Mouse (Mus musculus) forebrain, embryonic 13.5 days (tissue): ENCODE measurements around the gene Syne3. TPM values are rescaled to one million over a fixed set of nuclear protein-coding genes. Genes with fewer than 3 reads are reported as not detected.

Source experiments
- ATAC-seq: fragments of 200-750 bp; cut with Nextera tagmentation; 2 replicates; pipeline ENCODE4 v1.8.0; 2017
- H3K27ac ChIP-seq: fragments of 300-500 bp; sonication (generic); 2 replicates; pipeline ENCODE4 v1.5.1; 2015; ENCODE audit warnings: inconsistent platforms, mild to moderate bottlenecking, moderate library complexity
- H3K27me3 ChIP-seq: fragments of 300-500 bp; sonication (generic); 2 replicates; pipeline ENCODE4 v1.6.1; 2015; ENCODE audit warnings: mild to moderate bottlenecking, inconsistent platforms
- H3K36me3 ChIP-seq: fragments of 300-500 bp; sonication (generic); 2 replicates; pipeline ENCODE4 v1.6.1; 2015; ENCODE audit warnings: mild to moderate bottlenecking, inconsistent platforms; ENCODE audit not compliant: poor library complexity, severe bottlenecking
- H3K4me1 ChIP-seq: fragments of 300-500 bp; sonication (generic); 2 replicates; pipeline ENCODE4 v1.6.1; 2015; ENCODE audit warnings: inconsistent platforms
- H3K4me2 ChIP-seq: fragments of 300-500 bp; sonication (generic); 2 replicates; pipeline ENCODE4 v1.6.1; 2015; ENCODE audit warnings: inconsistent platforms, mild to moderate bottlenecking, moderate library complexity
- H3K4me3 ChIP-seq: fragments of 300-500 bp; sonication (generic); 2 replicates; pipeline ENCODE4 v1.5.1; 2015; ENCODE audit warnings: mild to moderate bottlenecking, inconsistent platforms
- H3K9ac ChIP-seq: fragments of 300-500 bp; sonication (generic); 2 replicates; pipeline ENCODE4 v1.6.1; 2015; ENCODE audit warnings: mild to moderate bottlenecking, inconsistent platforms
- H3K9me3 ChIP-seq: fragments of 300-500 bp; sonication (generic); replicated peaks from 2 replicates; pipeline ENCODE4 v1.6.1; 2016; ENCODE audit warnings: inconsistent platforms
- WGBS: fragments of 180-500 bp; shearing (Covaris S2); methylation state at CpG from one replicate; pipeline ENCODE4 v1.1.7; 2015; 5-methylcytosine and 5-hydroxymethylcytosine counted together
- polyA plus RNA-seq: library from polyadenylated mRNA; unstranded; fragments of >200 nt; fragmentation: Nextera tagmentation; extraction: Ambion mirVana; gene quantifications from 2 replicates; pipeline ENCODE4 v1.2.1, GENCODE M21; 2015

The Syne3 gene
- polyA plus RNA-seq, 1 experiment from 2014 or later: 0.12 TPM

DNA sequence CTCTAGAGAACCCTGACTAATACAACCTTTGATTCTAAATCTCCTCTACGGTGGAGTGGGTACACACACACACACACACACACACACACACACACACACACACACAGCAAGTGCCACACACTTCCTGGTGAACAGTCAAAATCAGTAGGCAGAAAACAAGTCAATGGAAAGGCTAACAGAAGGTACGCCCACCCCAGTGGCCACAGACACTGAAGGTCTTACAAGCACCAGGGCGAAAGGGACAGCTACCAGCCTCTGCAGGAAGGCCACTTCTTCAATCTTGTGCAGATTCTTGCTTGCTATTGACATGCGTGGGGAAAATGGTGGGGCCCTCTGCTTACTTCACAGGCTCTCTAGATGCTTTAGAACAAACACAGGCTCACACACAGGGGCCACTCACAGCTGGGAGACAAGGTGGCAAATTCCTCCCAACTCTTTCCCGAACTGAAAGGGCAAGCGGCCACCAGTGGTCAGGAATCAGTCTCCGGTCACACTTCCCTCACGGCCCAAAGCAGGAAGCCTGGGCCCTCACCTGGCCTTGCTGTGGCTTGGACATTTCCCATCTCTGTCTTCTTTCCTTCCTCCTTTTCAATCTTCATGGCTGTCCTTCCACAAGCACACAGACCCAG is 11.9 kb upstream of the Syne3 start:
- Histone ChIP-seq H3K9ac (no peak overlapping the region), H3K4me3 (no peak overlapping the region), H3K4me2 (no peak overlapping the region), H3K27ac (no peak overlapping the region), H3K9me3 (peaks cover 18% of the 10 kb centered on the region), H3K27me3 (no peaks in the 10 kb centered on the region), H3K4me1 (peaks cover 10% of the 10 kb centered on the region), H3K36me3 (no peaks in the 10 kb centered on the region)
- WGBS: 87% methylated on average over 8 of the region's 8 CpGs
- ATAC-seq: no peak

- Histone ChIP-seq H3K36me3 (no peaks in the 10 kb centered on the region), H3K4me2 (no peak overlapping the region), H3K27ac (no peak overlapping the region), H3K27me3 (no peaks in the 10 kb centered on the region), H3K4me3 (no peak overlapping the region), H3K4me1 (peaks cover 10% of the 10 kb centered on the region), H3K9me3 (peaks cover 18% of the 10 kb centered on the region), H3K9ac (no peak overlapping the region; the same call in 1 of the 2 replicates)
- ATAC-seq: no peak
- WGBS: 53% methylated on average over 19 of the region's 19 CpGs
Measured at GRCm38 (mm10) chr12:105019359-105020219, 10.0 kb upstream of the Syne3 start.

DNA sequence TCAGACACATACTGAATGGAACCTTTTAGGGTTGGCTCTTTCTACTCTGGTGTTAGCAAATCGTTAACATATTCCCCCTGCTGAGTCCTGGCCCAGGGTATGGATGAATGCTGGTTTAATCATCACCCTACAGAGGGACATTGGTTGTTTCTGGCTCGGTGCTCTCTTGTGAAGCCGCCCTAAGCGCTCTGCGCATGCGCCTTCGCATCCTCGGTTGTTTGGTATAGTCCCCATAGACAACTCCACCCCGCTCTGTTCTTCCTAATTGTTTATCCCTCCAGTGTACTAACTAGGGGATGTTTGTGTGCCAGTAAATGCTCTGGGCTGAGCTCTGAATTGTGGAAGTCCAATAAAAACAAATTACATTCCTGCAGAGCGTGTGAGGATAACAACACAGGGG is 7.0 kb upstream of the Syne3 start:
- Histone ChIP-seq H3K4me2 (no peak overlapping the region), H3K27me3 (0 out of 2 replicates have a peak, but pooled peaks cover 4% of the 10 kb centered on the region), H3K27ac (no peak overlapping the region), H3K4me3 (no peak overlapping the region), H3K36me3 (no peaks in the 10 kb centered on the region), H3K4me1 (peaks cover 10% of the 10 kb centered on the region), H3K9ac (no peak overlapping the region), H3K9me3 (no peaks in the 10 kb centered on the region)
- WGBS: 71% methylated on average over 10 of the region's 10 CpGs
- 0 out of 2 replicates have a peak, but pooled peaks have one; percentile 13 for ATAC-seq

DNA sequence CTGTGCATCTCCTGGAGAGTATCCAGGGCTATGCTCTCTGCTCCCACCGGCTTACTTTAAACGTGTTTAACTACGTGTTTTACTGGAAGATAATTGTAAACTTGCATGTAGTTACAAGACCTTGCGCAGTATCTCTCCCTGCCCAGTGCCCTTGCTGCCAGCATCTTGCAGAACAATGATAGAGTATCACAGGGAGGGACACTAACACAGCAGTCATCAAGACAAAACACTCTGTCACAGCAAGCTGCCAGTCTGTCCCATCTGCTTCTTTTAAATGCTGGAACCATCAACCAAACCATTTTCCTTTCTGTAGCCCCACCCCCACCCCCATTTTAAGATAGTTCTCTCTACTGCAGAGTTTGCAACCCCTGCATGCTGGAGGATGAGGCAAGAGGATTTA is 6.6 kb upstream of the Syne3 start:
- WGBS: 65% methylated on average over 4 of the region's 4 CpGs
- 0 out of 2 replicates have a peak, but pooled peaks have one; percentile 30 for ATAC-seq
- no peak overlapping the region for H3K27ac ChIP-seq

GRCm38 (mm10) chr12:105013065-105013464 is 3.5 kb upstream of the Syne3 start:
- H3K9me3 ChIP-seq: no peaks in the 10 kb centered on the region
- no peak overlapping the region for H3K9ac ChIP-seq
- ATAC-seq: no peak
- H3K4me1 ChIP-seq: peaks cover 20% of the 10 kb centered on the region
- H3K27me3 ChIP-seq: peaks cover 35% of the 10 kb centered on the region
- no peaks in the 10 kb centered on the region for H3K36me3 ChIP-seq
- no peak overlapping the region for H3K27ac ChIP-seq
- 66% methylated on average over 17 of the region's 17 CpGs for WGBS
- no peak overlapping the region for H3K4me2 ChIP-seq
- H3K4me3 ChIP-seq: no peak overlapping the region

More for the DNA sequence above, 6.6 kb upstream of the Syne3 start:
- H3K4me2 ChIP-seq: no peak overlapping the region
- 0 out of 2 replicates have a peak, but pooled peaks cover 7% of the 10 kb centered on the region for H3K27me3 ChIP-seq
- H3K9me3 ChIP-seq: no peaks in the 10 kb centered on the region
- H3K9ac ChIP-seq: no peak overlapping the region
- H3K36me3 ChIP-seq: no peaks in the 10 kb centered on the region
- H3K4me1 ChIP-seq: peaks cover 10% of the 10 kb centered on the region
- H3K4me3 ChIP-seq: no peak overlapping the region

GRCm38 (mm10) chr12:105012314-105012713 is 2.7 kb upstream of the Syne3 start:
- Histone ChIP-seq H3K27me3 (peaks cover 42% of the 10 kb centered on the region), H3K27ac (no peak overlapping the region), H3K9me3 (no peaks in the 10 kb centered on the region), H3K9ac (no peak overlapping the region), H3K4me2 (no peak overlapping the region), H3K4me1 (peaks cover 20% of the 10 kb centered on the region), H3K36me3 (no peaks in the 10 kb centered on the region), H3K4me3 (no peak overlapping the region)
- no peak for ATAC-seq
- 97% methylated on average over 4 of the region's 4 CpGs for WGBS

GRCm38 (mm10) chr12:105011589-105011988 is 2.0 kb upstream of the Syne3 start:
- Histone ChIP-seq H3K27ac (no peak overlapping the region), H3K4me2 (no peak overlapping the region), H3K9ac (no peak overlapping the region), H3K36me3 (no peaks in the 10 kb centered on the region), H3K9me3 (no peaks in the 10 kb centered on the region), H3K27me3 (peaks cover 47% of the 10 kb centered on the region), H3K4me3 (no peak overlapping the region), H3K4me1 (peaks cover 20% of the 10 kb centered on the region)
- WGBS: 92% methylated on average over 1 of the region's 1 CpGs
- no peak for ATAC-seq

- H3K9me3 ChIP-seq: no peaks in the 10 kb centered on the region
- H3K4me2 ChIP-seq: peak overlapping the region; percentile 97
- peaks cover 52% of the 10 kb centered on the region for H3K27me3 ChIP-seq
- peak; percentile 26 for ATAC-seq
- no peaks in the 10 kb centered on the region for H3K36me3 ChIP-seq
- H3K9ac ChIP-seq: peak overlapping the region; percentile 62
- peaks cover 20% of the 10 kb centered on the region for H3K4me1 ChIP-seq
- WGBS: 14% methylated on average over 9 of the region's 9 CpGs
- peak overlapping the region; percentile 60 for H3K4me3 ChIP-seq
- H3K27ac ChIP-seq: no peak overlapping the region
Measured at GRCm38 (mm10) chr12:105010213-105010790, 693 bp upstream of the Syne3 start.

GRCm38 (mm10) chr12:105008752-105009178 is 844 bp downstream of the Syne3 start:
- Histone ChIP-seq H3K27me3 (peaks cover 52% of the 10 kb centered on the region), H3K4me2 (peak overlapping the region; percentile 97), H3K27ac (no peak overlapping the region), H3K4me1 (peaks cover 20% of the 10 kb centered on the region), H3K9me3 (no peaks in the 10 kb centered on the region), H3K4me3 (peak overlapping the region; percentile 60), H3K9ac (no peak overlapping the region), H3K36me3 (no peaks in the 10 kb centered on the region)
- peak; percentile 37; the same call in 1 of the 2 replicates for ATAC-seq
- WGBS: under 1% methylated on average over 13 of the region's 13 CpGs

- H3K9me3 ChIP-seq: no peaks in the 10 kb centered on the region
- no peak overlapping the region; the same call in 1 of the 2 replicates for H3K4me3 ChIP-seq
- peaks cover 22% of the 10 kb centered on the region for H3K4me1 ChIP-seq
- H3K4me2 ChIP-seq: no peak overlapping the region
- peaks cover 52% of the 10 kb centered on the region for H3K27me3 ChIP-seq
- H3K36me3 ChIP-seq: no peaks in the 10 kb centered on the region
- WGBS: 52% methylated on average over 2 of the region's 2 CpGs
- H3K27ac ChIP-seq: no peak overlapping the region
- no peak for ATAC-seq
- H3K9ac ChIP-seq: no peak overlapping the region
Measured at GRCm38 (mm10) chr12:105008150-105008549, 1.5 kb downstream of the Syne3 start.

GRCm38 (mm10) chr12:105005715-105005972 is 4.0 kb downstream of the Syne3 start:
- H3K36me3 ChIP-seq: no peaks in the 10 kb centered on the region
- H3K4me1 ChIP-seq: peaks cover 26% of the 10 kb centered on the region
- no peak overlapping the region for H3K4me3 ChIP-seq
- 67% methylated on average over 2 of the region's 2 CpGs for WGBS
- H3K9me3 ChIP-seq: no peaks in the 10 kb centered on the region
- ATAC-seq: no peak
- no peak overlapping the region for H3K4me2 ChIP-seq
- peaks cover 41% of the 10 kb centered on the region for H3K27me3 ChIP-seq
- no peak overlapping the region for H3K9ac ChIP-seq
- no peak overlapping the region for H3K27ac ChIP-seq
